Mouse (Mus musculus): ENCODE data around the gene Samd5. TPM values are rescaled to one million over a fixed set of nuclear protein-coding genes. Genes with fewer than 3 reads are reported as not detected.

Gene Samd5
- polyA plus RNA-seq, 1 experiment from 2014 or later, result 6.6 TPM

DNA sequence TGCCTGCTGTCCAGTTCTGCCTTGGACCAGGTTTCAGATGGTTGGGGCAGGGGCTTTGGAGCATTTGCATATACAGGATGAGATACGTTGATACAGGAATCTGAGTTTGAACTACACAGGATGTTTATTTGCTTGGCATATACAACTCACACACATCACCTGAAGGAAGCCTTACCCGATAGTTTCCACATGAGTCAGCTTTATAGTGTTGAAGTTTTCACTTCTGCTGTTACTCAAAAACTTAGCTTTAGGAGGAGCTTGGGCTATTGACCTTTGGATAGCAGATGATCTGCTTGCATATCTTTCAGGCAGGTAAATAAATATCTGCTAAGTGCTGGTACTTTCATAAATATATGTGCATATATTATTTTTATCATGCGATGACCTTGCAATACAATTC lies 28.6 kb downstream of the Samd5 start:
- WGBS, result 83% methylated on average over 3 of the region's 3 CpGs
- H3K9me3 ChIP-seq (replicated peaks), result no peaks in the 10 kb centered on the region
- no peak overlapping the region for H3K4me3 ChIP-seq
- H3K4me1 ChIP-seq, result peaks cover 13% of the 10 kb centered on the region
- H3K27me3 ChIP-seq, result no peaks in the 10 kb centered on the region
- ATAC-seq (ENCODE audit: low FRiP score), result no peak
- H3K27ac ChIP-seq, result no peak overlapping the region
- no peak overlapping the region for H3K4me2 ChIP-seq (replicated peaks)
- H3K36me3 ChIP-seq, result no peaks in the 10 kb centered on the region
- no peak overlapping the region for H3K9ac ChIP-seq

DNA sequence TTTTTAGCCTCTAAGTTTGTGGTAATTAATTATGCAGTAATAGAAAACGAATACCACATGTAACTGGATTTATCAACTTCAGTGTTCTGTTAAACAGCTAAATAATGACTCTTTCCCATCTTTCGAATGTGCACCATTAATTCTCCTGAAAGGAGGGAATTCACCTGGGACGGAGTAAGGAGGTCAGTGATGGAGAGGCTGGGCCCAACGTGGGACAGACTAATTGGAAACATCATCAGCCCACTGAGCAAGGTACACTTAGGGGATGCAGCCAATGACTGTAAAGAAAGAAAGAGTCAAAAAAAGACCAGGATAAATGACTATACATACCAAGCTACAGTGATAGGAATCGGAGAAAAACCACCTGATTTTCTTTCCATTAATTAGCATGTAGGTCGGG lies 31.5 kb downstream of the Samd5 start:
- Histone ChIP-seq H3K36me3 (no peaks in the 10 kb centered on the region), H3K4me1 (0 out of 2 replicates have a peak, but pooled peaks cover 9% of the 10 kb centered on the region), H3K9ac (no peak overlapping the region), H3K27me3 (no peaks in the 10 kb centered on the region), H3K9me3 (replicated peaks) (no peaks in the 10 kb centered on the region), H3K4me3 (no peak overlapping the region), H3K4me2 (replicated peaks) (no peak overlapping the region), H3K27ac (no peak overlapping the region)
- 70% methylated on average over 6 of the region's 6 CpGs for WGBS
- ATAC-seq (ENCODE audit: low FRiP score), result peak; percentile 60

DNA sequence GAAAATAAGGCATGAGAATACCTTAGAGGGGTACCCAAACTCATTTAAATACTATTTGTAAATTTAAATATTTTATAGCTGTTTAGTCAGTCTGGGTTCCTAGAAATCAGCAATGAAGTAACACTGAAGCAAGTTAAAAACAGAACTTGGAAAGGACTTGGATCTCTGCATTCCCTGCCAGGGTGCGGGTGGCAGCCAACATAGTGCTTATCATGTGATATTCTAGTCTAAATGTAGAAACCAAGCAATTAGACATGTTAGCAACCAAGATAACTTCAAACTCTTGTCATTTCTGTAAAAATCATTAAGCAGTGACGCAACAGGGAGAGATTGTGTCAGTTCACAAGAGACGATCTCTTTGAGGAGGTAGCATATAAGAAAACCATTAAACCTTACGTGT lies 32.9 kb downstream of the Samd5 start:
- Histone ChIP-seq H3K4me3 (no peak overlapping the region), H3K4me2 (replicated peaks) (no peak overlapping the region), H3K36me3 (no peaks in the 10 kb centered on the region), H3K4me1 (0 out of 2 replicates have a peak, but pooled peaks cover 3% of the 10 kb centered on the region), H3K9me3 (replicated peaks) (no peaks in the 10 kb centered on the region), H3K27ac (no peak overlapping the region), H3K27me3 (no peaks in the 10 kb centered on the region), H3K9ac (no peak overlapping the region)
- 93% methylated on average over 4 of the region's 4 CpGs for WGBS
- ATAC-seq (ENCODE audit: low FRiP score), result no peak

- Histone ChIP-seq H3K4me1 (0 out of 2 replicates have a peak, but pooled peaks cover 3% of the 10 kb centered on the region), H3K36me3 (no peaks in the 10 kb centered on the region), H3K9ac (no peak overlapping the region), H3K4me2 (replicated peaks) (no peak overlapping the region), H3K9me3 (replicated peaks) (no peaks in the 10 kb centered on the region), H3K27me3 (no peaks in the 10 kb centered on the region), H3K27ac (no peak overlapping the region), H3K4me3 (no peak overlapping the region)
- no peak for ATAC-seq (ENCODE audit: low FRiP score)
- 64% methylated on average over 2 of the region's 2 CpGs for WGBS
Measured at GRCm38 (mm10) chr10:9640678-9641077, 34.3 kb downstream of the Samd5 start.

DNA sequence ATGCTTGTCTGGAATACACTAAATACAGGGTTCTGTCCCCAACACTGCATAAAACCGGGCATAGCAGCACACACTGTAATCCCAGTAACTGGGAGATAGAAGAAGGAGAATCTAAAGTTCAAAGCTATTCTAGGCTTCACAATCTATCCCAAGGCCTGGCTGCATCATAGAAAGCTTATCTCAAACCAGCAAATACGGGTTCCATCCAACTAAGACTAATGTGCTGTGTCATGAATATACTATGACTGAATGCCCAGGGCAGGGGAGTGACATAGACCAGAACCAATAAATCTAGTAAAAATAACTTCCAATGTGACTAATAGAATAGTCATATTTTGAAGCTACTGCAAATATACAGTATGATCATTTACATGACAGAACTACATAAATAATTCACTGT lies 35.0 kb downstream of the Samd5 start:
- no peak for ATAC-seq (ENCODE audit: low FRiP score)
- WGBS, result 76% methylated on average over 2 of the region's 2 CpGs
- H3K4me2 ChIP-seq (replicated peaks), result no peak overlapping the region

GRCm38 (mm10) chr10:9625356-9625755 lies 49.7 kb downstream of the Samd5 start:
- no peaks in the 10 kb centered on the region for H3K4me1 ChIP-seq
- no peaks in the 10 kb centered on the region for H3K36me3 ChIP-seq
- no peaks in the 10 kb centered on the region for H3K9me3 ChIP-seq (replicated peaks)
- H3K27ac ChIP-seq, result no peak overlapping the region
- WGBS, result 17% methylated on average over 1 of the region's 1 CpGs
- H3K4me2 ChIP-seq (replicated peaks), result no peak overlapping the region
- no peak for ATAC-seq (ENCODE audit: low FRiP score)
- no peaks in the 10 kb centered on the region for H3K27me3 ChIP-seq
- H3K9ac ChIP-seq, result no peak overlapping the region
- H3K4me3 ChIP-seq, result no peak overlapping the region

More for the DNA sequence above, 35.0 kb downstream of the Samd5 start:
- Histone ChIP-seq H3K9me3 (replicated peaks) (no peaks in the 10 kb centered on the region), H3K36me3 (no peaks in the 10 kb centered on the region), H3K27ac (no peak overlapping the region), H3K9ac (no peak overlapping the region), H3K4me3 (no peak overlapping the region), H3K4me1 (0 out of 2 replicates have a peak, but pooled peaks cover 3% of the 10 kb centered on the region), H3K27me3 (no peaks in the 10 kb centered on the region)

- Histone ChIP-seq H3K4me3 (no peak overlapping the region), H3K36me3 (no peaks in the 10 kb centered on the region), H3K27ac (no peak overlapping the region), H3K9ac (no peak overlapping the region), H3K9me3 (replicated peaks) (no peaks in the 10 kb centered on the region), H3K4me1 (no peaks in the 10 kb centered on the region), H3K27me3 (no peaks in the 10 kb centered on the region), H3K4me2 (replicated peaks) (no peak overlapping the region)
- WGBS, result 92% methylated on average over 3 of the region's 3 CpGs
- no peak for ATAC-seq (ENCODE audit: low FRiP score)
Measured at GRCm38 (mm10) chr10:9621926-9622688, 52.9 kb downstream of the Samd5 start.

GRCm38 (mm10) chr10:9621055-9621454 lies 54.0 kb downstream of the Samd5 start:
- no peak for ATAC-seq (ENCODE audit: low FRiP score)
- H3K36me3 ChIP-seq, result no peaks in the 10 kb centered on the region
- no peaks in the 10 kb centered on the region for H3K4me1 ChIP-seq
- no peak overlapping the region for H3K9ac ChIP-seq
- WGBS, result 63% methylated on average over 1 of the region's 1 CpGs
- H3K9me3 ChIP-seq (replicated peaks), result no peaks in the 10 kb centered on the region
- H3K4me2 ChIP-seq (replicated peaks), result no peak overlapping the region
- no peak overlapping the region for H3K27ac ChIP-seq
- no peak overlapping the region for H3K4me3 ChIP-seq
- no peaks in the 10 kb centered on the region for H3K27me3 ChIP-seq

- ATAC-seq (ENCODE audit: low FRiP score), result no peak
- Histone ChIP-seq H3K4me1 (no peaks in the 10 kb centered on the region), H3K27me3 (no peaks in the 10 kb centered on the region), H3K27ac (no peak overlapping the region), H3K9ac (no peak overlapping the region), H3K9me3 (replicated peaks) (no peaks in the 10 kb centered on the region), H3K4me3 (no peak overlapping the region), H3K4me2 (replicated peaks) (no peak overlapping the region), H3K36me3 (no peaks in the 10 kb centered on the region)
Measured at GRCm38 (mm10) chr10:9615009-9615408, 60.0 kb downstream of the Samd5 start.

DNA sequence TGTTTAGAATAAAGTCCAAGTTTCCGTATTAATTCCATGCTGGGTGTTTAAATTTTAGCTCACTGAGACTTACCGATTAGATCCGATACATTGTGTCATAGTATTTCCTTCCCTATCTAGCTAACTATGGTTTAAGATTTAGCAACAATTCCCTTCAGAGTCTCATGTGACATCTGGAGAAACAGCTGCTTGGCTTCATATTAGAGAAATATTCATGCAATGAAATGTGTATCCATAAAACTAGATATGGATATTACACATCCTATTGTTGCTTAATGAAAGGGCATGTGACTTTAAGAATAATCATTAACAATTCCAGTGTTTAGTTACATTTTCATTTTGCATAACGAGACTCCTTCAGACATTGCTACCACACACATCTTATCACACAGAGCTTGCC lies 66.2 kb downstream of the Samd5 start:
- WGBS, result 89% methylated on average over 4 of the region's 4 CpGs
- H3K9me3 ChIP-seq (replicated peaks), result no peaks in the 10 kb centered on the region
- H3K36me3 ChIP-seq, result no peaks in the 10 kb centered on the region
- H3K4me2 ChIP-seq (replicated peaks), result no peak overlapping the region
- H3K4me1 ChIP-seq, result no peaks in the 10 kb centered on the region
- ATAC-seq (ENCODE audit: low FRiP score), result no peak
- no peaks in the 10 kb centered on the region for H3K27me3 ChIP-seq
- H3K9ac ChIP-seq, result no peak overlapping the region
- no peak overlapping the region for H3K27ac ChIP-seq
- H3K4me3 ChIP-seq, result no peak overlapping the region

GRCm38 (mm10) chr10:9607155-9607554 lies 67.9 kb downstream of the Samd5 start:
- H3K4me3 ChIP-seq, result no peak overlapping the region
- no peak overlapping the region for H3K4me2 ChIP-seq (replicated peaks)
- H3K36me3 ChIP-seq, result no peaks in the 10 kb centered on the region
- H3K4me1 ChIP-seq, result no peaks in the 10 kb centered on the region
- H3K9ac ChIP-seq, result no peak overlapping the region
- 95% methylated on average over 2 of the region's 2 CpGs for WGBS
- no peak for ATAC-seq (ENCODE audit: low FRiP score)
- H3K9me3 ChIP-seq (replicated peaks), result no peaks in the 10 kb centered on the region
- H3K27ac ChIP-seq, result no peak overlapping the region
- no peaks in the 10 kb centered on the region for H3K27me3 ChIP-seq

GRCm38 (mm10) chr10:9605635-9606034 lies 69.4 kb downstream of the Samd5 start:
- Histone ChIP-seq H3K9ac (no peak overlapping the region), H3K27ac (no peak overlapping the region), H3K4me3 (no peak overlapping the region), H3K4me2 (replicated peaks) (no peak overlapping the region), H3K9me3 (replicated peaks) (no peaks in the 10 kb centered on the region), H3K27me3 (no peaks in the 10 kb centered on the region), H3K4me1 (no peaks in the 10 kb centered on the region), H3K36me3 (no peaks in the 10 kb centered on the region)
- 89% methylated on average over 5 of the region's 5 CpGs for WGBS
- ATAC-seq (ENCODE audit: low FRiP score), result no peak

DNA sequence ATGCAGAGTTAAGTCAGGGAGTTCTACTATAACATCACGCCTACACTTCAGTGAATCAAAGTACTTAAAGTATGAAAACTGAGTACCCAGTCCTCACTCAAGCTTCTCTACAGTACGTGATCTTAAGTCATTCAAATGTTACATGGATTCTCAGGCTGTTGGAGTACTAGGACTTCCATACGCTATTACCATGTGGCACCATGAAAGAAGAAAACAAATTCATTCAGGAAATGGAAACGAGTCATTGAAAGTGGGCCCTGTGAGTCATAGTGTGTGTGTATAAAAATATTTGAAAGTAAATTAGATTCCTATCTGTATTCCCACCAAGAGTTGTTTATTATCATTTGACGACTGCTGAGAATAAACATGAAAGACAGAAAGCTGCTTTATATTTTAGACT lies 71.7 kb downstream of the Samd5 start:
- H3K9ac ChIP-seq, result no peak overlapping the region
- ATAC-seq (ENCODE audit: low FRiP score), result no peak
- no peak overlapping the region for H3K27ac ChIP-seq
- no peaks in the 10 kb centered on the region for H3K36me3 ChIP-seq
- no peak overlapping the region for H3K4me2 ChIP-seq (replicated peaks)
- no peaks in the 10 kb centered on the region for H3K4me1 ChIP-seq
- no peaks in the 10 kb centered on the region for H3K9me3 ChIP-seq (replicated peaks)
- H3K4me3 ChIP-seq, result no peak overlapping the region
- no peaks in the 10 kb centered on the region for H3K27me3 ChIP-seq
- WGBS, result 83% methylated on average over 5 of the region's 5 CpGs
